Mouse (Mus musculus): ENCODE results near the gene Gtsf1l. TPM values are rescaled to one million over a fixed set of nuclear protein-coding genes. Genes with fewer than 3 reads are reported as not detected.

Gtsf1l gene
- polyA plus RNA-seq, 1 experiment from 2014 or later, result not detected

Small RNA genes within 50 kb of the gene (microRNA-seq; reads per million reads assigned to microRNA genes)
- gene Gm22174 (not detected), gene Mir7003 (1.2 reads per million)

Other genes starting within 250 kb of the Gtsf1l start
- 267 and 269 TPM in 2 replicates for gene Srsf6, start 156.3 kb downstream of the Gtsf1l start, polyA plus RNA-seq (2016; fragmentation: Nextera tagmentation; extraction: Ambion mirVana)
- gene L3mbtl1, start 144.4 kb downstream of the Gtsf1l start, polyA plus RNA-seq (2016; fragmentation: Nextera tagmentation; extraction: Ambion mirVana), result 0.15 and 0.23 TPM in 2 replicates
- gene Sgk2, start 100.5 kb downstream of the Gtsf1l start, polyA plus RNA-seq (2016; fragmentation: Nextera tagmentation; extraction: Ambion mirVana), result not detected in 2 replicates
- 56.2 and 56.4 TPM in 2 replicates for gene Ift52, start 70.5 kb downstream of the Gtsf1l start, polyA plus RNA-seq (2016; fragmentation: Nextera tagmentation; extraction: Ambion mirVana)
- gene Mybl2, start 33.2 kb downstream of the Gtsf1l start, polyA plus RNA-seq (2016; fragmentation: Nextera tagmentation; extraction: Ambion mirVana), result 48.9 and 57.5 TPM in 2 replicates
- gene Tox2, start 115.3 kb upstream of the Gtsf1l start, polyA plus RNA-seq (2016; fragmentation: Nextera tagmentation; extraction: Ambion mirVana), result 45.5 and 52.3 TPM in 2 replicates

Data from midbrain, embryonic 10.5 days (tissue).